Mouse (Mus musculus): ENCODE data around the gene Hist1h2ab.

DNA sequence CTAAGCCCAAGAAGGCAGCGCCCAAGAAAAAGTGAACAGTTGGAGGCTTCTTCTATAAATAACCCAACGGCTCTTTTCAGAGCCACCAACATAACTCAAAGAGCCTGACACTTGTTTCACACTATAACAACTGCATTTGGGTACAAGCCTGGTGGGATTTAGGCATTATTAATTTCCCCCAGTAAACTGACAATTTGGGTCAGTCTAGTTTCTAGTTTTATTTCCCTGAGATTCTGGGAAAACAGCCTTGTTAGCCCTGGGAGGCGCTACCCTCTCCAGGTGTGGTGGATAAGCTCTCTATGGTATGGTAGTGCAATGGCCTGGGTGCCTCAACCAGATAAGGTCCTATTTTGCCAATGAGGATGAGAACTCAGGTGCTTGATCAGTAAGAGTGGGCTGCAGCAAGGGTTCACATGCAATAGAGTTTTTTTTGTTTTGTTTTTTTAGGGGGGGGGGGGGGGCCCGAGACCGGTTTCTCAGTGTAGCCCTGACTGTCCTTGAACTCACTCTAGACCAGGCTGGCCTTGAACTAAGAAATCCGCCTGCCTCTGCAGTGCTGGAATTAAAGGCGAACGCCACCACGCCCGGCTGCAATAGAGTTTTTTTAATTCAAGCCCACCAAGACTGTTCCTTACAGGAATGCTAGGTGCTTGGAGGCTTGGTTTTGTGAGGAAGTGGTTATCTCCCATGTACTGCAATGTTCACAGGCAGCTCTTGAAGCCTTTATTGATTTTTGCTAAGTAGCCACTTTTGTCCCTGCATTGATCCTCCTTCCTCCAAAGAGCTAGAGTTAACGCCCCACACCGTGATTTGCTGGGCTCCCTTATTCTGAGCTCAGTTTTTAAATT, 13.6 kb downstream of the Hist1h2ab start:
- TF ChIP-seq POLR2A (IDR thresholded peaks at IDR 0.05; ENCODE audit: borderline replicate concordance, insufficient read depth, low read length) = no peak
- no peak for TF ChIP-seq CTCF (IDR thresholded peaks at IDR 0.05; ENCODE audit: borderline replicate concordance, insufficient read depth, low read depth, low read length)

Measured in cerebellum, adult 2 months (tissue).